ENCODE assay signal across 44 mouse cellular contexts in genomic region chr11:99490624-99491023, GRCm38 (mm10). TPM values are rescaled to one million over a fixed set of nuclear protein-coding genes. Genes with fewer than 3 reads are reported as not detected.
DNase-seq lines count a peak whose midpoint lies in the region; ATAC-seq and TF ChIP-seq lines count a peak whose summit lies in the region.
"Had no signal": no experiment of that assay in that cellular context is flagged by ENCODE, and none has a peak within 500 bp of the region (broad histone marks: within the 10 kb centered on the region; RNA-seq: fewer than 3 reads in every experiment).

No protein-coding gene starts in this region.

- WGBS in lung, embryonic 14.5 days, result 25% methylated on average over 4 of the region's 4 CpGs

- H3K9me3 ChIP-seq in lung, embryonic 14.5 days (ENCODE audit: low read depth, low read length), result no peaks in the 10 kb centered on the region
- H3K9me3 ChIP-seq: forebrain, embryonic 12.5 days; hindbrain, embryonic 12.5 days; limb, embryonic 13.5 days; midbrain, embryonic 10.5 days; midbrain, embryonic 15.5 days; neural tube, embryonic 15.5 days had no signal

- H3K27me3 ChIP-seq in lung, embryonic 14.5 days (ENCODE audit: insufficient read depth, low read length), result no peaks in the 10 kb centered on the region
- H3K27me3 ChIP-seq: forebrain, embryonic 12.5 days; hindbrain, embryonic 12.5 days; limb, embryonic 13.5 days; midbrain, embryonic 15.5 days; neural tube, embryonic 15.5 days had no signal

- peak; percentile 4 for DNase-seq in adrenal gland, postnatal 10 days
- no peak for DNase-seq in adrenal gland, postnatal 36 days
- peak; percentile 25 for DNase-seq in kidney, adult 9 months
- DNase-seq in kidney, postnatal 25 days, result no peak
- peak; percentile 47 for DNase-seq in lung, embryonic 14.5 days
- DNase-seq in lung, postnatal 36 days, result no peak
- peak; percentile 48 for DNase-seq in yolk sac, embryonic 10.5 days (ENCODE audit: low spot score)
- no peak for DNase-seq in Muller cell, postnatal 12 days (ENCODE audit: inconsistent ontology term)
- DNase-seq: adrenal gland, postnatal 25 days; cerebellum, adult 18-20 months; cerebellum, postnatal 10 days; forebrain, postnatal 0 days; gastrocnemius, postnatal 10 days; heart, postnatal 36 days; kidney, postnatal 14 days; lung, postnatal 14 days; retina, postnatal 1 day; right cerebral cortex, postnatal 14 days; thymus, adult 18-20 months; thymus, postnatal 25 days had no signal

- peak overlapping the region; percentile 33; the same call in 1 of the 2 replicates for H3K27ac ChIP-seq in lung, embryonic 14.5 days (ENCODE audit: low read depth)
- H3K27ac ChIP-seq: forebrain, embryonic 12.5 days; hindbrain, embryonic 12.5 days; hindbrain, postnatal 0 days; layer of hippocampus, adult 2 months; left cerebral cortex, adult 2 months; liver, embryonic 14.5 days; midbrain, embryonic 10.5 days; midbrain, embryonic 15.5 days; neural tube, embryonic 15.5 days had no signal

- no peak overlapping the region for H3K4me2 ChIP-seq in lung, embryonic 14.5 days
- H3K4me2 ChIP-seq: forebrain, embryonic 12.5 days; heart, embryonic 11.5 days; hindbrain, embryonic 12.5 days; limb, embryonic 13.5 days; midbrain, embryonic 15.5 days; neural tube, embryonic 15.5 days had no signal

- no peaks in the 10 kb centered on the region for H3K36me3 ChIP-seq in lung, embryonic 14.5 days (ENCODE audit: insufficient read depth)
- H3K36me3 ChIP-seq: forebrain, embryonic 12.5 days; hindbrain, embryonic 12.5 days; limb, embryonic 13.5 days; midbrain, embryonic 10.5 days; midbrain, embryonic 15.5 days; neural tube, embryonic 15.5 days had no signal

- no peak for ATAC-seq in lung, embryonic 14.5 days (ENCODE audit: insufficient read depth)
- ATAC-seq: forebrain, postnatal 0 days; hindbrain, postnatal 0 days; intestine, postnatal 0 days; midbrain, embryonic 15.5 days had no signal

- no peak overlapping the region for H3K9ac ChIP-seq in lung, embryonic 14.5 days
- H3K9ac ChIP-seq: forebrain, embryonic 12.5 days; forebrain, postnatal 0 days; hindbrain, embryonic 12.5 days; limb, embryonic 13.5 days; liver, embryonic 14.5 days; midbrain, embryonic 15.5 days; neural tube, embryonic 15.5 days had no signal

- H3K4me3 ChIP-seq in lung, embryonic 14.5 days (ENCODE audit: low read depth, low read length), result no peak overlapping the region
- H3K4me3 ChIP-seq: forebrain, embryonic 12.5 days; hindbrain, embryonic 12.5 days; layer of hippocampus, adult 2 months; left cerebral cortex, adult 2 months; limb, embryonic 13.5 days; midbrain, embryonic 10.5 days; midbrain, embryonic 15.5 days; neural tube, embryonic 15.5 days had no signal

- TF ChIP-seq CTCF in lung, embryonic 14.5 days (IDR thresholded peaks at IDR 0.05; ENCODE audit: low read depth), result no peak

- no peaks in the 10 kb centered on the region for H3K4me1 ChIP-seq in lung, embryonic 14.5 days (ENCODE audit: insufficient read depth)
- H3K4me1 ChIP-seq: limb, embryonic 13.5 days; midbrain, embryonic 15.5 days; neural tube, embryonic 15.5 days had no signal

RNA-seq across cellular contexts. Expression of gene Krt23, which starts 2.3 kb away (rescaled TPM):
- total RNA-seq in adrenal gland, postnatal 10 days (2021), result 10 to 100 TPM in 1 of 2 experiments, 1 to 10 TPM in 1; 4.4 to 12.8 TPM
- under 1 TPM in 1 of 2 experiments, not detected in 1; 0.16 TPM for total RNA-seq in adrenal gland, postnatal 36 days (2021)
- 4.0 and 4.4 TPM in 2 replicates for polyA plus RNA-seq in lung, embryonic 14.5 days (2014; fragmentation: Nextera tagmentation; extraction: Ambion mirVana)
- total RNA-seq: adrenal gland, postnatal 25 days; common myeloid progenitor, adult 5-6 weeks; forebrain, postnatal 0 days; granulocyte monocyte progenitor cell, adult 5-6 weeks; heart, postnatal 36 days; hindbrain, postnatal 0 days; layer of hippocampus, adult 2 months; layer of hippocampus, postnatal 14 days; left cerebral cortex, adult 2 months; left cerebral cortex, postnatal 36 days; megakaryocyte progenitor cell, adult 5-6 weeks; MEL had no signal
- polyA plus RNA-seq: brain, embryonic 14.5 days; C2C12; midbrain, embryonic 10.5 days; midbrain, embryonic 15.5 days had no signal

RNA-seq across cellular contexts. Expression of gene Krt39, which starts 30.5 kb away (rescaled TPM):
- not detected for total RNA-seq in adrenal gland, postnatal 10 days (2021)
- not detected for total RNA-seq in adrenal gland, postnatal 36 days (2021)
- not detected in 2 replicates for polyA plus RNA-seq in lung, embryonic 14.5 days (2014; fragmentation: Nextera tagmentation; extraction: Ambion mirVana)
- total RNA-seq: adrenal gland, postnatal 25 days; common myeloid progenitor, adult 5-6 weeks; forebrain, postnatal 0 days; gastrocnemius, postnatal 10 days; granulocyte monocyte progenitor cell, adult 5-6 weeks; heart, postnatal 36 days; hindbrain, postnatal 0 days; layer of hippocampus, adult 2 months; layer of hippocampus, postnatal 14 days; left cerebral cortex, adult 2 months; left cerebral cortex, postnatal 36 days; megakaryocyte progenitor cell, adult 5-6 weeks; MEL had no signal
- polyA plus RNA-seq: brain, embryonic 14.5 days; C2C12; embryonic facial prominence, embryonic 14.5 days; forebrain, embryonic 12.5 days; forebrain, postnatal 0 days; heart, embryonic 11.5 days; heart, embryonic 16.5 days; hindbrain, embryonic 12.5 days; hindbrain, postnatal 0 days; intestine, postnatal 0 days; limb, embryonic 13.5 days; liver, embryonic 14.5 days; midbrain, embryonic 10.5 days; midbrain, embryonic 15.5 days; neural tube, embryonic 15.5 days; small intestine, adult 2 months; stomach, embryonic 14.5 days had no signal

RNA-seq across cellular contexts. Expression of gene Krt40, which starts 52.3 kb away (rescaled TPM):
- total RNA-seq in adrenal gland, postnatal 10 days (2021), result not detected
- total RNA-seq in adrenal gland, postnatal 36 days (2021), result not detected
- 0.17 TPM in 1 of 2 replicates, not detected in the other for polyA plus RNA-seq in lung, embryonic 14.5 days (2014; fragmentation: Nextera tagmentation; extraction: Ambion mirVana)
- total RNA-seq: adrenal gland, postnatal 25 days; common myeloid progenitor, adult 5-6 weeks; forebrain, postnatal 0 days; gastrocnemius, postnatal 10 days; granulocyte monocyte progenitor cell, adult 5-6 weeks; heart, postnatal 36 days; hindbrain, postnatal 0 days; layer of hippocampus, adult 2 months; layer of hippocampus, postnatal 14 days; left cerebral cortex, adult 2 months; left cerebral cortex, postnatal 36 days; megakaryocyte progenitor cell, adult 5-6 weeks; MEL had no signal
- polyA plus RNA-seq: brain, embryonic 14.5 days; C2C12; embryonic facial prominence, embryonic 14.5 days; forebrain, embryonic 12.5 days; forebrain, postnatal 0 days; heart, embryonic 11.5 days; heart, embryonic 16.5 days; hindbrain, embryonic 12.5 days; hindbrain, postnatal 0 days; intestine, postnatal 0 days; limb, embryonic 13.5 days; liver, embryonic 14.5 days; midbrain, embryonic 10.5 days; midbrain, embryonic 15.5 days; neural tube, embryonic 15.5 days; small intestine, adult 2 months; stomach, embryonic 14.5 days had no signal

RNA-seq across cellular contexts. Expression of gene Krt20, which starts 52.7 kb away (rescaled TPM):
- total RNA-seq in adrenal gland, postnatal 10 days (2021), result 1 to 10 TPM; 1.8 to 2.3 TPM
- total RNA-seq in adrenal gland, postnatal 36 days (2021), result under 1 TPM in 1 of 2 experiments, not detected in 1; 0.26 TPM
- 0.28 and 0.42 TPM in 2 replicates for polyA plus RNA-seq in lung, embryonic 14.5 days (2014; fragmentation: Nextera tagmentation; extraction: Ambion mirVana)
- total RNA-seq: common myeloid progenitor, adult 5-6 weeks; forebrain, postnatal 0 days; granulocyte monocyte progenitor cell, adult 5-6 weeks; heart, postnatal 36 days; hindbrain, postnatal 0 days; layer of hippocampus, adult 2 months; layer of hippocampus, postnatal 14 days; left cerebral cortex, adult 2 months; left cerebral cortex, postnatal 36 days; megakaryocyte progenitor cell, adult 5-6 weeks; MEL had no signal
- polyA plus RNA-seq: brain, embryonic 14.5 days; C2C12 had no signal

Comparison
In these comparisons a context has a peak if more than half of its experiments do, and no peak if none do; other contexts are left out.
1. DNase-seq: peak in adrenal gland, postnatal 10 days (single experiment), kidney, adult 9 months (single experiment), lung, embryonic 14.5 days (single experiment) and yolk sac, embryonic 10.5 days (single experiment); none in adrenal gland, postnatal 36 days (0 of 2), kidney, postnatal 25 days (0 of 2), lung, postnatal 36 days (single experiment) and Muller cell, postnatal 12 days (single experiment).
2. RNA of gene Krt23, which starts 2.3 kb away (total RNA-seq): 4.4 to 12.8 TPM in adrenal gland, postnatal 10 days; 0.16 TPM in adrenal gland, postnatal 36 days; every median in the first group is over 4 times any median in the second.